Mouse (Mus musculus): ENCODE results near the gene Nid1.
"Not testable (repeated sequence)": the region's sequence is repeated elsewhere in the genome, so short reads cannot be mapped to it uniquely, and the experiment has no call there.

The Nid1 gene

DNA sequence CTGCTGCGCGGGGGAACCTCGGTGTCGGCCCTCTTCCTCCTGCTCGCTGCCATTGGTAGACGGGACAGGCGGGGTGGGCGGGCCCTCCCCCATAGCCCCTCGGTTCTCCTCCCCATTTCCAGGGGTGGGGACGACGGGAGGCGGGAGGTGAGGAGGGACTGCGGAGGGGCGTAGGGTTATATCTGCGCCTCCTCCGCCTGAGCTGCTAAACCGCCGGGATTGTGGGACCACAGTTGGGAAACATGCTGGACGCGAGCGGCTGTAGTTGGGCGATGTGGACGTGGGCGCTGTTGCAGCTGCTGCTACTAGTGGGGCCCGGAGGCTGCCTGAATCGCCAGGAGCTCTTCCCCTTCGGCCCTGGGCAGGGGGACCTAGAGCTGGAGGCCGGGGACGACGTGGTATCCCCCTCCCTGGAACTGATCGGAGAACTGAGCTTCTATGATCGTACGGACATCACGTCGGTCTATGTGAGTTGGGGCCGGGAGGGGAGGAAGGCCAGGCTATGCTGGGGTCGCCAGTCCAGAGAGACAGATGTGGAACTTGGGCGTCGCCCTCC, at the start of gene Nid1:
TSS of gene Nid1 (plus strand) at position 92 of the 556 bp plus-strand sequence.
- not testable (repeated sequence) for DNase-seq (ENCODE audit: low read depth, low spot score)

- DNase-seq (ENCODE audit: low read depth, low spot score), result peak; percentile 20
Measured at GRCm38 (mm10) chr13:13393228-13394095, 43.9 kb upstream of the Nid1 start, which contains the start of gene Gpr137b. TSS of gene Gpr137b (minus strand) at chr13:13394014.

DNA sequence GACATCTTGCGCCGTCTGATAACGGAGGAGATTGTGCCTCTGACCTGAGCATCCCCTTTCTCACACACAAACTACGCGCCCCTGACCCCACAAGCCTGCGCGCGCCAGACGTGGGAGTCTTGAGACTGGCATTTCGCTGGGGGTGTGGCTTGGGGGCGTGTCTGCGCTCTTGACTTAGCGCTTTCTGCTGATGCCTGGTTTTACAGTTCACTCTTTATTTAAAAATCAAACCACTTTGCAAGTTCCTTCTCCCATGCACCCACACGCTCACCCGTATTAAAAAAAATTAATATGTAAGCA, 43.3 kb upstream of the Nid1 start:
- peak; percentile 16 for DNase-seq (ENCODE audit: low read depth, low spot score)

DNA sequence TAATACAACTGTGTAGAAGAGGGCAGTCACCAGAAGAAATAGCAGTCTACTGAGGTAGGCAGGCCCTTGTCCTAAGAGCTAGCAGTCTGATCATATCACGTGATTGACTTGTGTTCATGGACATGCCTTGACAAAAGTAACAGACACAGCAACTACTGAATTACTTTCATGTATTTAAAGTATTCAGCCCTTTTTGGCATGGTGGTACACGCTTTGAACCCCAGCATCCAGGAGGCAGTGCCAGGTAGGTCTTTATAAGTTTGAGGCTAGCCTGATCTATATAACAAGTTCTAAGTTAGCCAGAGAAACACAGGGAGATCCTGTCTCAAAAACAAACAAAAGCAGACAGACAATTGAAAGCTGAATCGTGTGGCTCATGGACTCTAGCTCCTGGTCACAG, 36.5 kb upstream of the Nid1 start:
- not testable (repeated sequence) for DNase-seq (ENCODE audit: low read depth, low spot score)

- DNase-seq (ENCODE audit: low read depth, low spot score), result not testable (repeated sequence)
Measured at GRCm38 (mm10) chr13:13402818-13403217, 34.5 kb upstream of the Nid1 start.

GRCm38 (mm10) chr13:13403366-13403765, 34.0 kb upstream of the Nid1 start:
- not testable (repeated sequence) for DNase-seq (ENCODE audit: low read depth, low spot score)

DNA sequence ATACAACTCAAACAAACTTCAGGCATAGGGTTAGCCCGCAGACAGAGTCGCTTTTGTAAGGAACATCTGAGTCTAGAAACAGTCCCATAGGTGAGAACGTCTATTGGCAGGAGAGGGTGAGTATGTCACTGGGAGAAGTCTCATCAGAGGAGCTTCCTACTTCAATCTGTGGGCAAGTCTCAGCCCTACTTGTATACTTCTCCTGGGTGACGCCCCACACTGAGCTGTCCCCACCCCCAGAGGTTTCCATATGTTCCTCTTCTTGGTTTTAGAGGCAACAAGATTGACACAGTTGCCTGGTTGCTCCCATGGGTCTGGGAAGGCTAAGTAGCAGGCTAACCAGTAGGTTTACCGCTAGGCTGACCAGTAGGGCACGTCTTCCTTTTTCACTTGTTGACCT, 33.5 kb upstream of the Nid1 start:
- DNase-seq (ENCODE audit: low read depth, low spot score), result not testable (repeated sequence)

- not testable (repeated sequence) for DNase-seq (ENCODE audit: low read depth, low spot score)
Measured at GRCm38 (mm10) chr13:13404517-13405155, 32.7 kb upstream of the Nid1 start.

GRCm38 (mm10) chr13:13405511-13405910, 31.8 kb upstream of the Nid1 start:
- not testable (repeated sequence) for DNase-seq (ENCODE audit: low read depth, low spot score)

DNA sequence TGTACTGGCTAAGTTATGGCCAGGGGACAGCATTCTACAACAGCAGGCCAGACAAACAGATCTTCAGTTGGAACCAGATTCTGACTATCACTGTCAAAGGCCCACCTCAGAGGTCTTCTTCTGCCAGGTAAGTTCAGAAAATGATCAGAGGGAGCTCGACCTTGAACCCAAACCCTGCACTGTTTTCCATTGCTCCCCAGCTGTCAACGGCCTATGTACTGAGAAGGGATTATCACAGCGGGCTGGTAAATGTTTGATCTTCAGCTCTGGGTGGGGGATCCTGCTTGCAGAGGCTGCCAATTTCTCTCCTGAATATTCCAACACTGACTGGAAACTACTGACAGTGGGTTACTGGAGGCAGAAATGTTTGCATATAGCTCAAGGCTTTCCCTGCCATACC, 23.1 kb upstream of the Nid1 start:
- DNase-seq (ENCODE audit: low read depth, low spot score), result no peak

GRCm38 (mm10) chr13:13415120-13416006, 22.0 kb upstream of the Nid1 start:
- DNase-seq (ENCODE audit: low read depth, low spot score), result not testable (repeated sequence)

- not testable (repeated sequence) for DNase-seq (ENCODE audit: low read depth, low spot score)
Measured at GRCm38 (mm10) chr13:13416007-13416337, 21.4 kb upstream of the Nid1 start.

DNA sequence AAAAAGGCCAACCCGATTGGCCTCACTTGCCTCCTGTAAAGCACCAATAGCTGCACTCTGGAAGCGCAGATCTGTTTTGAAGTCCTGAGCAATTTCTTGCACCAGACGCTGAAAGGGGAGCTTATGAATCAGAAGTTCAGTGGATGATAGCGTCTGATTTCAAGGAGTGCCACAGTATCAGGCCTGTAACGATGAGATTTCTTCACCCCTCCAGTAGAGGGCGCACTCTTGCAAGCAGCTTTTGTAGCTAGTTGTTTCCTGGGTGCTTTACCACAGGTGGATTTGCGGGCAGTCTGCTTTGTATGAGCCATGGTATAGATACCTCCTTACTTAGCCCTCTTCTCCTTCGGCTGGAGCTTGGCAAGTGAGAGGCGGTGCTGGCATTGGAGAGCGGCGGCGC, 18.5 kb upstream of the Nid1 start:
- not testable (repeated sequence) for DNase-seq (ENCODE audit: low read depth, low spot score)

- DNase-seq (ENCODE audit: low read depth, low spot score), result not testable (repeated sequence)
Measured at GRCm38 (mm10) chr13:13423301-13423700, 14.1 kb upstream of the Nid1 start.

GRCm38 (mm10) chr13:13436161-13436560, 1.2 kb upstream of the Nid1 start:
- DNase-seq (ENCODE audit: low read depth, low spot score), result not testable (repeated sequence)

- DNase-seq (ENCODE audit: low read depth, low spot score), result not testable (repeated sequence)
Measured at GRCm38 (mm10) chr13:13438112-13438953, 982 bp downstream of the Nid1 start.

DNA sequence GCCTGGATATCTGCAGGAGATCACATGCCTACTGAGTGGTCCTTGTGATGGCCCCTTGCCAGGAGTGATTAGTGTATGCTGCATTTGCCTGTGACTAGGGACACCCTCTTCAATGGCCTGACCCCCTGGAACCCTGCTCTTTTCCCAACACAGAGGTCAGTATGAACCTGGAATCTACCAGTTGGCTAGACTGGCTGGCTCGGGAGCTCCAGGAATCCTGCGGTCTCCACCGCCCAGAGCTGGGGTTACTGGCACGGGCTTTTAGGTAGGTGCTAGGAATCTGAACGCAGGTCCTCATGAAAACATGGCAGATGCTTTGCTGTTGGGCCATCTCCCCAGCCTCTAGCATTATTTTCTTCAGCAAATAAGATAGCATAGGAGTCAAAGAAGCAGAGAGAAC, 8.2 kb downstream of the Nid1 start:
- not testable (repeated sequence) for DNase-seq (ENCODE audit: low read depth, low spot score)

- DNase-seq (ENCODE audit: low read depth, low spot score), result not testable (repeated sequence)
Measured at GRCm38 (mm10) chr13:13446711-13447443, 9.5 kb downstream of the Nid1 start.

GRCm38 (mm10) chr13:13449981-13450380, 12.6 kb downstream of the Nid1 start:
- not testable (repeated sequence) for DNase-seq (ENCODE audit: low read depth, low spot score)

DNA sequence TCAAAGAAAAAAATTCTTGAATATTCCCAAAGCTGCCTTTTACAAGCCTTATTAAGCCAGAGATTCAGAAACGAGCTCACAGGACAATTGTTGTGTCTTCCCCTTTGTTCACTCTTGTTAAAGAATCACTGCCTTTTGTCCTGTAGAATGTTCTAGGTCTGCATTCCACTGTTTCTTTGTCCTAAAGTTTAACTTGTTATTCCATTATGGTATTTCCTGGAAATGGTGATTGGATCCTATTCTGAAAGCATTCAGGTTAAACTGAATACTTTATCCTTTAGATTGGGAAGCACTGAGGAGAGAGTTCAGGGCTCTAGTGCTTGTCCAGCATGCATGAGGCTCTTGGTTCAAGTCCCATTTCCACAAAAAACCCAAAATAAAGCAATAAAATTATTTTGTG, 13.6 kb downstream of the Nid1 start:
- not testable (repeated sequence) for DNase-seq (ENCODE audit: low read depth, low spot score)
